Mouse (Mus musculus) spleen, postnatal 10 days (tissue): ENCODE measurements around the gene Cox17.

Experiments
- DNase-seq, 2 experiments: peaks; one replicate each; pipeline ENCODE4 v3.0.0; 2021 to 2022; ENCODE audit warnings: low spot score in 2 of 2

Cox17 gene

GRCm38 (mm10) chr16:38371705-38372296 is 25.0 kb downstream of the Cox17 start:
- peak; percentile 67 to 76 for DNase-seq

DNA sequence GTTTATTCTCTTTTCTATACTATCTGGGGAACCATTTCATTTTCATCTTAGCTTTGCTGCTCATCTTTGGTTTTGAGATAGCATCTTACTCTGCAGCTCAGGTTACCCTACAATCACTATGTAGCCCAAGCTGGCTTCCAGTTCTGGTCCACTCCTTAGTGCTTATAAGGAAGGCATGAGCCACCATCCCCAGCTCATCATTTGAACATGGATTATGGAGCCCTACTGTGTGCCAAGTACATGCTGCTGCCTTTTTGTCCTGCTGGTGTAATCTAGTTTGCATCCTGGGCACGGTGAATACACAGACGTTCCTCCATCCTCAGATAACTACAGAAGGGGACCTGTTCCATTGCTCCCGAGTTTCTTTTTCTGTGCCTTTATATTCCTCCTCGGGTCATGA is 26.1 kb downstream of the Cox17 start:
- no peak for DNase-seq

GRCm38 (mm10) chr16:38373439-38373838 is 26.6 kb downstream of the Cox17 start:
- no peak for DNase-seq

GRCm38 (mm10) chr16:38373941-38374340 is 27.1 kb downstream of the Cox17 start:
- DNase-seq, result no peak

DNA sequence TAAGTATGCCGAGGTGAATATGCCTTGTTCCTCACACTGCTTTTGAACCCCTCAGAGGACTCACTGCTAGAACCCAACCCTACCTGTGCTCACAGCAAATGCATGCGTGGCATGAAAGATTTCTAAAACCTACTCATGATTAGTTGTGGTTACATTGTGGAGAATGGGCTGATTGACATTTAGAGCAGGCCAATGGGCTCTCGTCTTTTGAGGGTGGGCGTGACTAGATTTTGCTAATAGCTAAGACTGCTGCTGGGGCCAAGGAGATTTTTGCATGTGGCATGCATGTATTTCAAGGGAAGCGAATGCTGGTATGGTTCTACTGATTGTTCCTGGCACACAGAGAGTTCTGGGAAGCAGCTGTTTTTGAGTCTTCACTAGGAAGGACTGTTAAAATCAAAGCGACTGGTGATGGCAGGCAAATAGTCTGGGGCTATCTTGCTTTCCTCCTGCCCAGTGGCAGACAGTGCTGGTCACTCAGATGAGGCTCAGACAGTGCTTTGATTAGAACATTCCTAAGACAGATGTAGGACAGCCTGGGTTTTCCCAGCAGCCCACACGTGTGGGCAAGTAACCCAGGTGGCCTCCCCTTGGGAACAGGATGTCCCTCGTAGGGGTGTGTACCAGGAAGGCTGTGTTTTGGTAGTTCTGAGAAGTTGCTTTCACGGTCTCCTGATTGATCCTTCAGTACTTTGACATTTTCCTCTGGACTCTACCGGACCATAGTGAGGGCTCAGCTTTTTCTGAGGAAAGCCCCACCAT is 27.8 kb downstream of the Cox17 start:
- peak; percentile 69 to 81 for DNase-seq

DNA sequence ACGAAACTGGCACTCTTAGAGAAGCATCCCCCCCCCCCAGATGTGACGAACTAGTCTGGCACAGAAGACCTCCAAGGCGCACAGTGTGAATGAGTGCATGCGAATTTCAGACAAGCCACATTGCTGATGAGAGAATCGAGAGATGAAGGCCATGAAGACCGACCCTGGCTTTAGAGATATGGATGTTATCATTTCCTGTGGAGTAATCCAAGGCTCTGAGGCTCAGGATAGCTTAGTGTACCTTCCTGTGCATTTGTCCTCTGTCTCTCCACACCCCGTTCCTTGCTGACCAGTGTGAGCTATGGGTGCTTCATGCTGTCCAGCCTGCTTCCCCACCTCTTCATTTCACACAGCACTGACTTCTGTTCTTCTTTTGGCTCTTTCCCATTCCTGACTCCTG is 28.4 kb downstream of the Cox17 start:
- no peak for DNase-seq

GRCm38 (mm10) chr16:38376163-38376840 is 29.5 kb downstream of the Cox17 start:
- DNase-seq, result peak in 1 of 2 experiments; percentile 46

DNA sequence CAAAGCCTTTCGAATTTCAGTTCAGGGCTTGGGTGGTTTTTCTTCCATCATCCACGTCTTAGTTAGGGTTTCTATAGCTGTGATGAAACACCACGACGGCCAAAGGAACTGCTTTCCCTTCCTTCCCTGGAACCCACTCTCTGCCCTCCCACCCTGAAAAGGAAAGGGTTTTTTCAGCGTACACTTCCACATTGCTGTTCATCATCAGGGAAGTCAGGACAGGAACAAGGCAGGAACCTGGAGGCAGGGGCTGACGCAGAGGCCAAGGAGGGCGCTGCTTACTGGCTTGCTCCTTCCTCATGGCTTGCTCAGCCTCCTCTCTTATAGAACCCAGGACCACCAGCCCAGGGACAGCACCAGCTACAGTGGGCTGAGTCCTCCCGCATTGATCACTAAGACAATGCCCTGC is 30.1 kb downstream of the Cox17 start:
- no peak for DNase-seq

- no peak for DNase-seq
Measured at GRCm38 (mm10) chr16:38377546-38377945, 30.8 kb downstream of the Cox17 start.

- DNase-seq, result no peak
Measured at GRCm38 (mm10) chr16:38378591-38378990, 31.8 kb downstream of the Cox17 start.

- DNase-seq, result no peak
Measured at GRCm38 (mm10) chr16:38379088-38379487, 32.3 kb downstream of the Cox17 start.

GRCm38 (mm10) chr16:38379493-38379892 is 32.7 kb downstream of the Cox17 start:
- DNase-seq, result no peak

- no peak for DNase-seq
Measured at GRCm38 (mm10) chr16:38379926-38380325, 33.1 kb downstream of the Cox17 start.

DNA sequence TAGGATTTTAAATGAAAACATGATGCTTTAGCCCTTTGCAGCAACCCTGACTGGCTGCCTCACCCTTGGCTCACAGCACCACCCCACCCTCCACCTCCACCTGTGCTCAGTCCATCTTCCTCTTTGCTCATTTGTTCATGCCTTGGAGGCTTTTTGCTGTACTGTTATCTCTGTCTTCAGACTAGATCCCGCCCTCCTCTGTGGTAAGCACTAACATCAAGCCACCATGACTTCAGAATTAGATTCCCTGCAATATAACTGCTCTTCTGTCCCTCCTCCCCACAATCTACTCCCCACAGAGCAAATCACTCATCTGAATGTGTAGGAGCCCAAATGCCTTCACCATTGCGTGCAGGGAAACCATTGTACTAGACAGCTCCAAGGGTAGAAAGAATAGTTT is 36.9 kb downstream of the Cox17 start:
- no peak for DNase-seq

DNA sequence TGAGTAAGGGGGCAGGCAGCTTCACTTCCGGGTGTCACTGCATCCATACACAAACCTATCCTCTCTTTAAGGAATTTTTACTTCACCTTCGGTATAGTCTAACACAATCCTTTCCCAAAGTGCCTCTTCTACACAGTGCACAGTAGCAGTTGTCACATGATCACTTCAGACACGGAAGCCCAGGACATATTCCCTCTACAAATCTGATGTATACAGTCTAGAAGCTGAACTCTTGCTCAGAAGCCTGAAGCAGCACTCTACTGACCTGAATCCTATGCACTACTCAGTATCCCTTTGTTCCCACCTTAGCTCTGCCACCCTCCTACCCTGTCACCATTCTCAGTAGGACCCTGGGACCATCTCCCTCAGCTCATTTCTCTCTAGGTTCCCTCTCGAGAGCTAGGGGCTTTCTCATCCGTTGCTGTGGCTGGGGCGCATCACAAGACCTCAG is 38.4 kb downstream of the Cox17 start:
- no peak for DNase-seq

GRCm38 (mm10) chr16:38385700-38386099 is 38.9 kb downstream of the Cox17 start:
- DNase-seq, result no peak

GRCm38 (mm10) chr16:38387389-38387788 is 40.6 kb downstream of the Cox17 start:
- no peak for DNase-seq

DNA sequence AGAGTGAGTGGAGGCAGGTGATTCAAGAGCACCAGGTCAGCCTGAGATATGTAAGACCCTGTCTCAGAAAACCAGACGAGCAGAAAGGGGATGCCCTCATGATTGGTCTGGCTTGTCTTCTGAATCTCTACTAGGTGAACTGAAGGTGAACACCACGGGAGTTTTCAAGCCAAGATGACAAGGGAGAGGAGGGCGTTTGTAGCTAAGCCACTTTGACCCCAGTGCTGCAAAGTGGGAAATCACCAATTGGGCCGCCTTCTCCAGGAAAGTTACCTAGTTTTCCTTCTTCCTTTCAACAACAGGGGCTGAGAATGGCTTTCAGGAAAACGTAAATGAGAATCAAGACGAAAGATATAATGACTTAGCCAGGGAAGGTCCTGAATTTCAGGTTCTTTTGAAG is 42.0 kb downstream of the Cox17 start:
- no peak for DNase-seq

- DNase-seq, result no peak
Measured at GRCm38 (mm10) chr16:38389284-38389893, 42.6 kb downstream of the Cox17 start.

GRCm38 (mm10) chr16:38390322-38390721 is 43.5 kb downstream of the Cox17 start:
- no peak for DNase-seq

DNA sequence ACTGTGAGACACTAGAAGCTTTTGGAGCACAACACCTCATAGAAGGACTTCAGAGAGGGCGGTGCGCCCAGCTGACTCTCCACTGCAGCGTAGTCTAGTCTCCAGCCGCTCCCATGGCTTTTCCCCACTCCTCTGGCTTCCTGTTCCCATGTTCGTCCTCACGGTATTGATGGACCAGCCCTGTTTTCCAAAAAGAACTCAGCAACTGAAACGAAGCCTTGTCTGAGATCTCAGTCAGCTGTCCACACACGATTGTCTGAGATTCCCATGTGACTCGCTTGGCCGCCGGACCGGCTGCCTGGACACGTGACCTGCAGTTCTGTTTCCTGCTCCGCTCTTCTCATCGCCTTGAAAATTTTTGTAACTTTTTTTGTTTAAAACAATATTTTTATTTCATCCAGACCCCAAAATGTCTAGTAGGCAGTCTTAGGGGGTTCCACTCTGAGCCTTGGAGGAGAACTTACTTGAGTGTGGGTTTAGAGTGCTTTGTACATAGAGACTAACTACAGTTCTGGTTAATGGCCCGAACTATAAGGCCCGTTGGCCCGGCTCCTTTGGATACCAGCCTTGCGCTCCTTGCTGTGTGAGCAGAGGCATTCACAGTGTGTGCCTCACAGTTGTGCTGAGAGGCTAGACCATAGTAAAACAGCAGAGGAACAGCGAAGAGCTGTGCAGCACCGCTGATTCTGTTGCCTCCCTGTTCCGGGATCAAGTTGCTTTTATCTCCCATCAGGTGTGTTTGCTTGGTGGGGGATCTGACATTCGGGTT is 45.5 kb downstream of the Cox17 start:
- no peak for DNase-seq

- no peak for DNase-seq
Measured at GRCm38 (mm10) chr16:38394191-38394618, 47.4 kb downstream of the Cox17 start.
